Mouse (Mus musculus): ENCODE results near the gene Dnm3.

Dnm3 gene

GRCm38 (mm10) chr1:162163687-162164484 lies 313.9 kb downstream of the Dnm3 start:
- in situ Hi-C loops (cut with MseI, MboI): no loop called here

GRCm38 (mm10) chr1:162162677-162163076 lies 315.2 kb downstream of the Dnm3 start:
- in situ Hi-C loops (cut with MseI, MboI): no loop called here

- in situ Hi-C loops (cut with MseI, MboI): no loop called here
Measured at GRCm38 (mm10) chr1:162162249-162162648, 315.6 kb downstream of the Dnm3 start.

- in situ Hi-C loops (cut with MseI, MboI): no loop called here
Measured at GRCm38 (mm10) chr1:162160718-162161117, 317.1 kb downstream of the Dnm3 start.

- in situ Hi-C loops (cut with MseI, MboI): no loop called here
Measured at GRCm38 (mm10) chr1:162158486-162158885, 319.3 kb downstream of the Dnm3 start.

- in situ Hi-C loops (cut with MseI, MboI): no loop called here
Measured at GRCm38 (mm10) chr1:162157659-162158058, 320.2 kb downstream of the Dnm3 start.

GRCm38 (mm10) chr1:162156873-162157272 lies 321.0 kb downstream of the Dnm3 start:
- in situ Hi-C loops (cut with MseI, MboI): no loop called here

GRCm38 (mm10) chr1:162155546-162155945 lies 322.3 kb downstream of the Dnm3 start:
- in situ Hi-C loops (cut with MseI, MboI): no loop called here

GRCm38 (mm10) chr1:162153118-162153517 lies 324.7 kb downstream of the Dnm3 start:
- in situ Hi-C loops (cut with MseI, MboI): no loop called here

GRCm38 (mm10) chr1:162149730-162150129 lies 328.1 kb downstream of the Dnm3 start:
- in situ Hi-C loops (cut with MseI, MboI): no loop called here

GRCm38 (mm10) chr1:162147554-162147953 lies 330.3 kb downstream of the Dnm3 start:
- in situ Hi-C loops (cut with MseI, MboI): no loop called here

- in situ Hi-C loops (cut with MseI, MboI): no loop called here
Measured at GRCm38 (mm10) chr1:162145748-162146147, 332.1 kb downstream of the Dnm3 start.

GRCm38 (mm10) chr1:162144992-162145391 lies 332.8 kb downstream of the Dnm3 start:
- in situ Hi-C loops (cut with MseI, MboI): no loop called here

GRCm38 (mm10) chr1:162143974-162144912 lies 333.6 kb downstream of the Dnm3 start:
- in situ Hi-C loops (cut with MseI, MboI): no loop called here

GRCm38 (mm10) chr1:162142285-162142684 lies 335.5 kb downstream of the Dnm3 start:
- in situ Hi-C loops (cut with MseI, MboI): no loop called here

- in situ Hi-C loops (cut with MseI, MboI): no loop called here
Measured at GRCm38 (mm10) chr1:162136328-162136727, 341.5 kb downstream of the Dnm3 start.

- in situ Hi-C loops (cut with MseI, MboI): no loop called here
Measured at GRCm38 (mm10) chr1:162135451-162136213, 342.2 kb downstream of the Dnm3 start.

GRCm38 (mm10) chr1:162134651-162135066 lies 343.2 kb downstream of the Dnm3 start:
- in situ Hi-C loops (cut with MseI, MboI): no loop called here

GRCm38 (mm10) chr1:162132908-162133641 lies 344.8 kb downstream of the Dnm3 start:
- in situ Hi-C loops (cut with MseI, MboI): no loop called here

- in situ Hi-C loops (cut with MseI, MboI): no loop called here
Measured at GRCm38 (mm10) chr1:162126856-162127792, 350.7 kb downstream of the Dnm3 start.
